Mouse (Mus musculus): ENCODE results near the gene Ppp1r12a. TPM values are rescaled to one million over a fixed set of nuclear protein-coding genes. Genes with fewer than 3 reads are reported as not detected.

Ppp1r12a gene
- polyA plus RNA-seq, 3 experiments from 2014 or later, result 251 to 307 (median 255) TPM

DNA sequence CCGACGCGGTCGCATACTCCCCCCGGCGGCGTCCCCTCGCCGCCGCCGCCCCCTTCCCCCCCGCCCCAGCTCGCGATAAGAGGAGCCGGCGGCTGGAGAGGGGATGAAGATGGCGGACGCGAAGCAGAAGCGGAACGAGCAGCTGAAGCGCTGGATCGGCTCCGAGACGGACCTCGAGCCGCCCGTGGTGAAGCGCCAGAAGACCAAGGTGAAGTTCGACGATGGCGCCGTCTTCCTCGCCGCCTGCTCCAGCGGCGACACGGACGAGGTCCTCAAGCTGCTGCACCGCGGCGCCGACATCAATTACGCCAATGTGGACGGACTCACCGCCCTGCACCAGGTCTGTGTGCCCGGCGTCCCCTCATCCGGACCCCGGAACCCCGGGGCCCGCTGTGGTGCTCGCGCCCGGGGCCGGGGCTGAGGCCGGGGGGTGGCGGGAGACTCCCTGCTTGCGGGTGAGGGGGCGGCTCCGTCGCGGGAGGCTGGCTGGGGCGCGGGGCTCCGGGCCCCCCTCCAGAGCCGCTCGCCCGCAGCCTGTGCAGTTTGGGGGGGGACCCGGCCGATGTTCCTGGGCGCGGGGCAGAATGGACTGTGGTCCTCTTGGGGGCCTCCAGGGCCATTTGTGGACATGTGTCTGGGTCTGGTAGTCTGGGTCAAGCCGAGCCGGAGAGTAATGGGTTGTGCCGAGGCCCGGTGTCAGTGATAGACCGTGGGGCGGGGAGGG is 466 bp downstream of the Ppp1r12a start:
- ATAC-seq, result peak; percentile 36

DNA sequence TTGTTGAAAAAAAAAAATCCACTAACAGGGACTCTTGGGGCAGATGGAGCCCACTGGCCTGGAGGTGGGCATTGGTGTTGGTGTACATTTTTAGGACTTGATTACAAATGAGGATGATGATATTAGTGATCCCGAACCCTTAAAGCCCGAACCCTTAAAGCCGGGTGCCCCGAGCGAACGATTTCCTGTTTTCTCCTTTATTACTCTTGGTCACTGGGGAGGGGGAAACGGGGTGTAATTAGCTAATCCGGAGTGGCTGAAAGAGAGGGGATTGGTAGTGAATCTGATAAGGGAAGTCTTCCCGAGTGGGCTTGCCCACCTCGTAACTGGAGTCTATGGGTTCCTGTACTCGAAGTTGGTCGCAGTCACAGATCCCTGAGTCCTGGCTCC is 1.0 kb downstream of the Ppp1r12a start:
- ATAC-seq, result no peak

DNA sequence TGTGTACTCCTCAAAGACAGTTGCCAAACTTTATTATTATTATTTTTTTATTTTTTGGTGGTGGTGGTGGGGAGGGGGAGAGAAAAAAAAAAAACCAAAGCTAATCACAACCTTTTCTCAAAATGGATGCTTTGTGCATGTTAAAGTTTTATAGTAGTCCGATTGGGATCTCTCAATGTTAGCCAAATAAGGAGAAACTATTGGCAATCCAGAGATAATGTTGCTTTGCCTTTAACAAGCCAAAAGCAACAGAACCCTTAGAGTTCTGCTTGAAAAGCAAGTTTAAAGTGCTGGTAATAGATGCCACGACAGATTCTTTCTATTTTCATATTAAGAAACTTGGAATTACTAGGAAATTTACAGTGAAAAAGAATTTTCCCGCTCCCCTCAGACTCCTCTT is 1.5 kb downstream of the Ppp1r12a start:
- no peak for ATAC-seq

DNA sequence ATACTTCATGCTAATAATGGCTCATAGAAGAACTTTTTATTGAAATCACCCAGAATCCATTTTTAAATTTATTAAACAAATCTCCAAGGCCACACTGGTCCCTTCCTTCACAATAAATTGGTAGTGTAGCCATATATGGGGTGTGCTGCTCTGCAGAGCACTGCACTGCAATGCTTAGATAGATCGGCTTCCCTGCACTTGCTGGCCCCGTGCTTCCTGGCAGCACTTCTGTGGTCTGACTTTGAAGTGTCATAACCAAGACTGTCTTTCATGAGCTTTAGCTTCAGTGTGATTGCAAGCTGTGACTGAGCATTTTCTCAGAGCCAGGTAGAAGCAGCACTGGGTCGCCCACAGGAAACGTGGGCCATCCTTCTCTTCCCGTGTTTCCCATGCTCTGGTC is 5.8 kb downstream of the Ppp1r12a start:
- peak; percentile 94 for ATAC-seq

DNA sequence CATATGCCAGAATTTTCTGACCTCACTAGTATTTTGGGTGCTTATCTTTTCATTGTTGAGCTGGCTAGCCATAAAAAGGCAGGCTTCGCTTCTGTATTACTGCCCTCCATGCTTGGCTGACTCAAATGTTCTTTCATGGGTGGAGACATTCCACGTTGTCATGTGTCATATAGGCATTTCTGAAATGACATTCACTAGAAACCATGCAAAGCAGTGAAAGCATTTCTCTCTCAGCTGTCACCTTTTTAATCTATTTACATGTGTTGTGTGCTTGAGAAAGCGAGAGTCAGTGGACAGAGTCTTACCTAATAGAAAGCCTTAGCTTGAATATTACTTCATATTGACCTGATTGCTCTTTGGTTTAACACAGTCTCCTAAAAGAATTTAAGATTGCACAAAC is 8.8 kb downstream of the Ppp1r12a start:
- no peak for ATAC-seq

DNA sequence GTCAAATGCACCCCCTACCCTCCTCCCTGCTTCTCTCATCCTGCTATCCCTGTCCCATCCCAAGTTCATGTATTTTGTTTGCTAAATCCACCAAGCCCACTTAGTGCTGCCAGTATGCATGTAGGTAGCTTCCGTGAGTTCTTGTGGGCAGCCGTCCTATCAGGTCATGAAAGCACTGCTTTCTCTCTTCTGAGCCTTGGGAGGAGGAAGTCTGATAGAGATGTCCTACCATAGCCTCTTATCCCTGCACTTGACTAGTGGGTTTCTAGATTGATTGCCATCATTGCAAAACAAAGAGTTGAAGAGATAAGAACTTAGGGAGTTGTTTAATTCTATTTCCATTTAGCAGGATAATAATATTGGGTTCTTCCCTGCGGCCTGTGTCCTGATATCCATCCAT is 9.6 kb downstream of the Ppp1r12a start:
- ATAC-seq, result no peak

DNA sequence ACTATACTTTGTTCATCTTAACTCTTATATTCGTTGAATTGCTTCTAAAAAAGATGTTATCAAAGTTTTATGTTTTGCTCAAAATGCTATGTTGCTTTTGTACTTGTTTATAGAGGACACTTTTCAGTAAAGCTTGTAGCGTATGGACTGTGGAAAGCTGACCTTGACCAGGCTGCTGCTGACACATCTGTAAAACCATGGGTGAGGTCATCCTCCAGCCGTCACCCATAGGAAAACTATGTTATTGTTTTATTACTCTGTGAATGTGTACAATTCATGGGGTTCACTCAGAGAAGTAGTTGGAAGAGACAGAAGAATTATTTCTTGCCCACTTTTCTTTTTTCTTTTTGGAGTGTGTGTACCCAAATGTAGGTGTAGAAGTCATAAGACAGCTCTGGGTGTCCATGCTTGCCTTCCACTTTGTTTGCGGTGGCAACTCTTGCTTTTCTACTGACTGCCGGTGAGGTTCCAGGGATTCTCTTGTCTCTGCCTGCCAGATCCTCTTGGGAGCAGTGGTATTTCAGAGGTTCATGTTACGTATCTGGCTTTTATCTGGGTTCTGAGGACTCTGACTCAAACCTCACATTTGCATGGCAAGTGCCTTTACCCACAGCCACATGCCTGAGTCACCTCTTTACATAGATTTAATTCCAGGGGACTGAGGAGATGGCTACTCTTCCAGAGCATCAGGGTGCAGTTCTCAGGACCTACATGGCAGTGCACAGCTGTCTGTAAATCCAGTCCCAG is 11.0 kb downstream of the Ppp1r12a start:
- ATAC-seq, result peak; percentile 32

DNA sequence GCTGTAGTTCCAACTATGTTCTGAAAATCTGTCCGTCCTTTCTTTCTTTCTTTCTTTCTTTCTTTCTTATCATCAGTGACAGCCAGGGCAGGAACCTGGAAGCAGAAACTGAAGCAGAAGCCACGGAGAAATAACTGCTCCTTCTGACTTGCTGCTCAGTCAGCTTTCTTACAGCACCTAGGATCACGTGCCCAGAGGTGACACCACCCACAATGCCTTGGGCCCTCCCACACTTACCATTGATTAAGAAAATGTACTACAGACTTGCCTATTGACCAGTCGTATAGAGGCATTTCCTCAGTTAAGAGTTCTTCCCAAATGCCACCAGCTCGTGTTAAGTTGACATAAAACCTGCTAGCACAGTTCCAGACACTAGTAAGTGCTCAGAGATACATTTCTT is 12.1 kb downstream of the Ppp1r12a start:
- ATAC-seq, result no peak

DNA sequence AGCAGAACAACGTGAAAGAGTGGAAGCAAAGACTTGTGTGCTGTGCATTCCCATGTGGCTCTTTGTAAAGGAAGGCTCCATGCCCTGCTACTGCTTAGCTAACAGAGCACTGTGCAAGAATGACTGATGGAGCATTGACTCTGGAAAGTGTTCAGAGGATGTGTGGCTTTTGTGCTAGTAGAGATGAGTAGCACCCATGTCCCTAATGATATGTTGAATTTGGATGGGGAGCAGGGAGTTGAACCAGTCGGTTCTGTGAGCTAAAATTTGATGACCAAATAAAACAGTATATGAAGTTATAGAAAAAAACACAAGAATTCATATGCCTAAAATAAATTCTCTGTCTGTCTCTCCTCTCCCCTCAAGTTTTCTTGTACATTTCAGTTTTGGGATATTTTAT is 13.9 kb downstream of the Ppp1r12a start:
- ATAC-seq, result no peak

DNA sequence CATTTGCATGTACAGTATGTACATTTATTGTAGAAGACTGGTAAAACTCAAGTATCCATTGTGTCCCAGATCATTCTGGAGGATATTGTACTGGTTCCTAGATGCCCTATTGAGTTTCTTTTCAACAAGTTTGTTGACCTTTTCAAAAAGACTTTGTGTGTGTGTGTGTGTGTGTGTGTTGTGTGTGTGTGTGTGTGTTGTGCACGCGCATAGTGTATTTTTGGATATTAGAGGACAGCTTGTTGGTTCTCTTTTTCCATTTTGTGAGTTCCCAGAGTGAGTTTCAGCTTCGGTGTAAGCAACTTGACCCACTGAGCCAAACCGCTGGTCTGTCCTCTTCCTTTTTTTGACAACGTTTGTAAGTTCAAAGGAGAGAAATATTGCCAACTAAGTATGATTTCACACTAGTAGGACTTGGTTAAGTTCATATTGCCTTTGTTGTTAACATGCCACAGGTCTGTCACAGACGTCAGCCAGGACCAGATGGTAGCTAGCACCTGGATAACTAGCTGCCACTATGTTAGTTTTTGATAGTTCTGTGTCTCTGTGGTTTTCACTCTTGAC is 16.4 kb downstream of the Ppp1r12a start:
- no peak for ATAC-seq

DNA sequence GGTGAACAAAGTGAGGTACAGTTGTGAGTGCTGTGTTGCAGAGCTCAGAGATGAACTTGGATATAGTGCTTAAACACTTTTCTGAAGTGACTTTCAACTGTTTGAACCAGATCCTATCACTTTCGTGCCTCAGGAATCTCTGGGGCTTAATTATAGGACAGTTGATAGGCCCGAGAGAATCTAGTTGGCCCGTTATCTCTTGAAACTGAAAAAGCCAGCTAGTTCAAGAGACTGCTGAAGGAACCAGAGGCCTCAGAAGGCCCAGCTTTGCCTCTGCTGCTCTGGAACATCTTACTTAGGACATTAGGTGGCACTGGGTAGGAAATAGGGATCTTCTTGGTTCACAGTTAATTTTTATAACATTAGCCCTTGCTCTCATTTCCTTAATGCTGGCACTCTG is 17.4 kb downstream of the Ppp1r12a start:
- ATAC-seq, result no peak

DNA sequence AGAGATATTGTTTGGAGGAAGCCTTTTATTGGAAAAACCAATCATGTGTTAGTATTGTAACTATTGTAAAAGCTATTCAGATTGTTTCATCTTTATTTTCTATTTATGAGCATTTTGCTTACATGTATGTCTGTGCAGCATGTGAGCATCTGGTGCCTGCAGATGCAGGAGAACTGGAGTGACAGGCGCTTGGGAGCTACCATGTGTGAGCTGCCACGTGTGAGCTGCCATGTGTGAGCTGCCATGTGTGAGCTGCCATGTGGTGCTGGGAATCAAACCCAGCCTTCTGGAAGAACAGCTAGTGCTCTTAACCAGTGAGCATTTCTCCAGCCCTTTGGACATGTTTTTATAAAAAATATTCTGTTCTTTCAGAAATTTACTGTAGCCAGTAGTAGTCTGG is 18.3 kb downstream of the Ppp1r12a start:
- no peak for ATAC-seq

DNA sequence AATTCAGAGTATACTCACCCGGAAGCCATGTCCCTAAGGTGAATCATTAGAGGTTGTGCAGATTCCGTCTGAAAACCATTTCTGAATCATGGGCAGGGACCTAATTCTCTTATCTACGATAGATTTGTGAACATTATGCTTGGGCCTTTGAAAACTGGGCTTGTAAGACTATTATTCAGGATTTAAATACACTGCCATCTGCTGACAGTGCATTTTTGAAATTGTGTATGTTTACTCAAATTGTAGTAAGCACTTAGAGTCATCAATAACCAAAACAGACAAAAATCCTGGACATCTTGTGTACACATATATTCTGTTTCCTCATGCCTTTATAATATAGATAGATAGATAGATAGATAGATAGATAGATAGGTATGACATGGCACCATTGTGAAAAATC is 19.9 kb downstream of the Ppp1r12a start:
- ATAC-seq, result no peak

DNA sequence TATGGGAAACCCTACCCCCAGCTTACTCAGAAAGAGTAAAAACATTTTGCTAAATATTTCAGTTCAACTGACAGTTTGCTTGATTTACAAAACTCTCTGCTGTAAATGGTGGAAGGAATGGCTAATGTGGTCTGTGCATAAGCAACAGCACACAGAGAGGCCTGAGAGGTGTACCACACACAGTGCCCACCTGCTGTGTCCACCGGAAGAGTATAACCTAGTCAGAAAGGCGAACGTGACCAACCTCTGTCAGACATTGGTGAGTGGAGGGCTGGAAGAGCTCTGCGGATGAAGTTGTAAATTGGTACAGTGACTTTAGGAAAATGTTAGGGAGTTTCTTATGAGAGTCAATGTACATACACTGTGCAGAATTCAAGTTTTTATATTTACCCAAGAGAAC is 20.4 kb downstream of the Ppp1r12a start:
- ATAC-seq, result no peak

DNA sequence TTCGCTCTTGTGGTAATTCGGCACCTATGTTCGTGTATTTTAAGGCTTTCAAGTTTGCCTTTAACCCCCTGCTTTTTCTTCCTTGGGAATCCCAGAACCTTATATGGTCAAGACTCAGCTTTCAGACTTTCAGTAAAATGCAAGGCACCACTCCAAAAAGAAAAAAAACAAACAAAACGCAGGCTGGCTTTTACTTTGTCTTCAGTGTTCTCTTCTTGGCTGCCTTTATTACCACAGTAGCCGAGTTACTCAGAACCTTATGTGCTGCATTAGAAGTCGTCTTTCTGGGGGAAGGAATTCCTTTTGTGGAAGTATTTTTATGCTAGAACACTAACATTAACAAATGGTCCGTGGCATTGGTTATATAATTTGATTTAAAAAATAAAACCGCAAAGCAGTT is 22.8 kb downstream of the Ppp1r12a start:
- no peak for ATAC-seq

DNA sequence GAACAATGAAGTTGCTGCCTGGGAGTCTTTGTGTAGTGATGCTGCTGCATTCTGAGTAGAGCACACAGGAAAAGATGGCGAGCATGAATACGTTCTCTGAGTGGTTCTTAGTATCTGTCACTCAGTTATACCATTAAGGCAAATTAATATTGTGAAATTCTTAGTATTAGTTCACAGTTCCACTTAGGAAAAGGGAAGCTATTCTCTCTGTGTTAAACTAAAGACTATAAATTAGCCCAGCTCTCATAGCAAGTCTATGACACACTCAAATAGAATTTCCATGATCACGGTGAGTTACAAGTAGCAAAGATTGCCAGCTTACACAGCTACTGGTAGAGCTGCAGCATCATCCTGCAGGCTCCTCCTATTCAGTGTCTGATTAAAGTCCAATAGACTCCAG is 23.3 kb downstream of the Ppp1r12a start:
- ATAC-seq, result no peak

DNA sequence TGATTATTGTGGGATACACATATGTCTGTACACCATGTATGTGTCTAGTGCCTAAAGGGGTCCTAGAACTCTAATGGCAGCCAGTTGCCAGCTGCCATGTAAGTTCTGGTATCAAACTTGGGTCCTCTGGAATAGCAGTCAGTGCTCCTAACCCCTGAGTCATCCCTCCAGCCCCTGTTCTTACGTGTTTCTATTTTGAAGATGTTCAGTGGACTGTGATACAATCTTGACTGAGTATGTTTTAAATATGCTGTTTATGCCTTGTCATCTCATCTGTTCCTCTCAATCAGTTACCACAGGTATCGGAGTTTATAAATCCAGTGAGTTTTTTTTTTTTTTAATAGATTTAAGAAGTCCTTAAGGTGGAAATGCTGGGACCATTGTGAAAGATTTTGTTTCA is 27.3 kb downstream of the Ppp1r12a start:
- ATAC-seq, result no peak

DNA sequence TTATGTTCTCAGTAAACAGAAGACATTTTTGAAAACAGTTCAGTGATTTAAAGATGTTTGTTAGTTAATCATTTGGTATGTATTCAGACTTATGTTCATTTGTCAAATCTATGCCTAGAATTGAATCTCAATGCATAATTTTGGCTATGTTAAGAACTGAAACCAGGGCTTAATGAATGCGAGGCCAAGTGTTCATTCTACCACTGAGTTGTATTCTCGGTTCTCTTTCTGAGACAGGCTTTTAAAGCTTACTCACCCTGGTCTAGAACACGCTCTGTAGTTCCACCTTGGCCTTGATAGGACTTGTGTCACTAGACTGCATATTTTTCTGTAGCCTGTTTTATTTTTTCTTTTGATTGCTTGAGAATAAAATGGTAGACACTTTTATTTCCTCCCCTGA is 28.0 kb downstream of the Ppp1r12a start:
- no peak for ATAC-seq

DNA sequence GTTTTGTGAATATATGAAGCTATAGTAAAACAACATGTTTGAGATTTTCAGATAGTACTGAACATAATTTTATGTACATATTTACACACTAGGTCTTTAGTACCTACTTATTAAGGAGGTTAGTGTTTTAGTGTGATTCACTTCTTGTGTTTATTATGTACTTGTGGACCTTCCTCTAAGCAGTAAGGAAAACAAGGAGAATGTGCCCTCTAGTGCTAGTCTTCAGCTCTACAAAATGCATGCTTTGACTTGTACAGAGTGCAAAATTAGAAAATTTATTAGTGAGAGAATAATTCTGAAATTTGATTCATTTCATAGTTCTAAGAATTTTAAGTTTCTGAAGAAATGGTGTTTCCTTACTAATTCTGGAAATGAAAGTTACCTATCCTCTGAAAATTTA is 28.6 kb downstream of the Ppp1r12a start:
- peak; percentile 37 for ATAC-seq

DNA sequence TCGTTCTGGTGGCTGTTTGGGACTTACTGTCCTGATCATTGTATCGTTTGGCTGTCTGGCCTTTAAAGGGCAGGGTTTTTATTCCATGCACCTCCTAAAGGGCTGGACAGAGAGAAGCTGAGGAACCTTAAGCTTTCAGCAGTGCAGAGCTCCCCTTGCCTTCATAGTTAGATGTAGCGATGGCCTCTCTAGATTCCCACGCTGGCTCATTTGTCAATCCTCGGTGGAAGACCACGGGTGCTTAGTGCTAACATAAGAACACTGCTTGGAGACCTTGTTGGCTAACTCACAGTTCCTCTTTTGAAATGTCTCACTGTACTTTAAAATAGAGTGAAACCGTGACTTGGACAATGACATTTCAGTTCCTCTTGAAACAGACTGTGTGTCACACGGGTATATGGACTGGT is 29.4 kb downstream of the Ppp1r12a start:
- no peak for ATAC-seq

DNA sequence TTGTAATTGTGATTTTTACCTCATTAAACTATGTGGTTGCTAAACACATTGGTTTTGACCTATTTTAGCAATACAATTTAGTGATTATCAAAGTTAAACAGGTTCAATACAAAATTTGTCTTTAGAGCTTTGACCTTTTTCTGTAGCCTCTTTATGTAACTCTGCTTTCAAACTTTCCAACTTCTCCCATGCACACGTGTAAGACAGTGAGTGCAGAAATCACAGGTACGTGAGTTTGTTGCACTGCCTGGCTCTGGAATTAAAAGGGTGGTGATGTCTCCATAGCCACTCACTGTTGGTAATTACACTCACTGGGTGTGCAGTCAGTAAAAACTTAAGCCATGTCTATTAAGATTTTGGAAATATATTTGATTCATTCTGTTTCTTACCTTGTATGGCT is 30.3 kb downstream of the Ppp1r12a start:
- ATAC-seq, result no peak

DNA sequence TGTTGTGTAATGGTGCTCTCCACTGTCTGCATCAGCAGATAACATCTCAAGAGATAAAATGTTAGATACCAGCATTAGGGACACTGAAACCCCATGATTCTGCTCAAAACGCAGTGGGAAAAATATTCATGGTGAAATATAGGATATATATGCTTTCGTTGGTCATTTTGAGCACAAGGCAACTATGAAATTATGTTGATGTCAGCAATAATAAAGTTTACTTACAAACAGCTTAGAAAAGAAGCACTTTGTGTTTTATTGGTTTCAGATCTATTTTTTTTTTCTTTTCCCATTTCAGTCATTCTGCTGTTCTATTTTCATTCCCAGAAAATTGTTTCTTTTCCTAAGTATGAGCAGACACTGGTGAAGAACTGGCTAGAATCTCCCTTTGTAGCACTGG is 34.1 kb downstream of the Ppp1r12a start:
- ATAC-seq, result no peak

DNA sequence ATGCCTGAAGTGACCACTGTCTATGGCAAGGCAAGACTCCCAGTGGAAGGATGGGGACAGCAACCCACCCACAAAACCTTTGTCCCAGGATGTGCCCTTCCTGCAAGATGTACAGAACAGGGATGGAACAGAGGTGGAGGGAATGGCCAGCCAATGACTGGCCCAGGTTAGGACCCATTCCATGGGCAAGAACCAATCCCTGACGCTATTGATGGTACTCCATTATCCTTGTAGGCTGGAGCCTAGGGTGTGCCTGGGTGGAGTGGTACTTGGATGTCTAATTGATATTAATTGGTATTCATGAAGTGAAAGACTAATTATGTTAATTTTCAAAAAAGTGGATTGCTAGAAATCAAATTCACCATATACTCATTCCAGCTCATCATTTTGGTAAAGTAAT is 35.5 kb downstream of the Ppp1r12a start:
- ATAC-seq, result no peak

DNA sequence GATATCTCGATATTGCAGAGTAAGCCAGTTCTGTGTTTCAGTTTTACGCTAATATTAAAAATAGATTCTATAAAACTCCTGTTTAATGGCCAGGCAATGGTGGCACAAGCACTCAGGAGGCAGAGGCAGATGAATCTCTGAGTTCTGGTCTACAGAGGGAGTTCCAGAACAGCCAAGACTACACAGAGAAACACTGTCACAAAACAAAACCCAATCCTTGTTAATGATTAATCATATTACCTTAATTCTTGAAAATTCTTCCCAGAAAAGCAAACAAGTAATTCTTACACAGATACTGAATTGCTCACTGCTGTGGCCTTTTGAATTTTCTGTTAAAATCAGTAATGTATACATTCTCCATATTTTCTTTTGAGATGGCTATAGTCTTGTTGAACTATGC is 37.0 kb downstream of the Ppp1r12a start:
- ATAC-seq, result no peak

All from inflammation-experienced regulatory T-cells, adult 6 months (primary cell).